Mouse (Mus musculus) ES-E14 (cell line): ENCODE measurements around the gene Nebl.

ENCODE experiments used
- CHD2 ChIP-seq: IDR thresholded peaks from 2 replicates; pipeline ENCODE4 v1.6.1; 2014; ENCODE audit warnings: mild to moderate bottlenecking, low read depth, low read length, inconsistent platforms
- HCFC1 ChIP-seq: IDR thresholded peaks from 2 replicates; pipeline ENCODE4 v1.6.1; 2012; ENCODE audit warnings: low read length, inconsistent platforms, borderline replicate concordance; ENCODE audit not compliant: insufficient read depth
- MAFK ChIP-seq: IDR thresholded peaks from 2 replicates; pipeline ENCODE4 v1.6.1; 2014; ENCODE audit warnings: mild to moderate bottlenecking, low read depth, low read length, inconsistent platforms; ENCODE audit not compliant: insufficient read depth
- ZC3H11A ChIP-seq: IDR thresholded peaks from 2 replicates; pipeline ENCODE4 v1.6.1; 2012; ENCODE audit warnings: low read depth, mild to moderate bottlenecking, inconsistent platforms, low read length, borderline replicate concordance
- ZNF384 ChIP-seq: IDR thresholded peaks from 2 replicates; pipeline ENCODE4 v1.6.1; 2012; ENCODE audit warnings: low read depth, low read length, inconsistent platforms

DNA sequence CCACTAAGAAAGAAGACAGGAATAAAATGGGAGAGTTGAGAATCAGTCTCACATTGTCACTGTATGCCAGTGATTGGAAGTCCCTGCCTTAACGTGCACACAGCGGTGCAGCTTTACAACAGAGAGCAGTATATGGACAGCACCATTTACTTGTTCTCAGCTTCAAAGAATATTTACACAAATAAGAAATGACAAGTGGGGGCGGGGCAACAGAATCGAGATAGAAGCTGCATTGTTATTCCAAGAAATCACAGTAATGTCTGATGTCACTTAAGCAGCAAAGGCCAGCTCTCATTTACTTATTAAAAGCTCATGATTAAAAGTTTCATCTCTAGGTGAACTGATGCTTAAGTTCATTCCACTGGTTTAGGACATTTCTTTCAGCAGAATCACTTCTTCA, 328.8 kb downstream of the Nebl start:
- TF ChIP-seq ZC3H11A, result no peak
- no peak for TF ChIP-seq HCFC1
- TF ChIP-seq ZNF384, result no peak
- no peak for TF ChIP-seq MAFK
- no peak for TF ChIP-seq CHD2
